Mouse (Mus musculus) stomach, embryonic 15.5 days (tissue): ENCODE data around the gene Cept1. TPM values are rescaled to one million over a fixed set of nuclear protein-coding genes. Genes with fewer than 3 reads are reported as not detected.

Experiments used
- ATAC-seq: fragments of 200-750 bp; cut with Nextera tagmentation; 2 replicates; pipeline ENCODE4 v1.8.0; 2017; ENCODE audit warnings: low read depth, moderate number of reproducible peaks, moderate TSS enrichment; ENCODE audit not compliant: insufficient read depth, low FRiP score
- H3K27ac ChIP-seq: fragments of 300-500 bp; sonication (generic); 2 replicates; pipeline ENCODE4 v1.5.1; 2015; ENCODE audit warnings: mild to moderate bottlenecking, inconsistent platforms
- H3K27me3 ChIP-seq: fragments of 300-500 bp; sonication (generic); replicated peaks from 2 replicates; pipeline ENCODE4 v1.6.1; 2015; ENCODE audit warnings: inconsistent platforms
- H3K36me3 ChIP-seq: fragments of 300-500 bp; sonication (generic); 2 replicates; pipeline ENCODE4 v1.6.1; 2015; ENCODE audit warnings: inconsistent platforms
- H3K4me1 ChIP-seq: fragments of 300-500 bp; sonication (generic); 2 replicates; pipeline ENCODE4 v1.6.1; 2015; ENCODE audit warnings: inconsistent platforms
- H3K4me2 ChIP-seq: fragments of 300-500 bp; sonication (generic); 2 replicates; pipeline ENCODE4 v1.6.1; 2015; ENCODE audit warnings: mild to moderate bottlenecking, inconsistent platforms
- H3K4me3 ChIP-seq: fragments of 300-500 bp; sonication (generic); replicated peaks from 2 replicates; pipeline ENCODE4 v1.5.1; 2015; ENCODE audit warnings: inconsistent platforms
- H3K9ac ChIP-seq: fragments of 300-500 bp; sonication (generic); 2 replicates; pipeline ENCODE4 v1.6.1; 2015; ENCODE audit warnings: inconsistent platforms
- H3K9me3 ChIP-seq: fragments of 300-500 bp; sonication (generic); 2 replicates; pipeline ENCODE4 v1.6.1; 2016; ENCODE audit warnings: inconsistent platforms
- WGBS: fragments of 180-500 bp; shearing (Covaris S2); methylation state at CpG from one replicate; pipeline ENCODE4 v1.1.7; 2015; 5-methylcytosine and 5-hydroxymethylcytosine counted together
- polyA plus RNA-seq: library from polyadenylated mRNA; unstranded; fragments of >200 nt; fragmentation: Nextera tagmentation; extraction: Ambion mirVana; gene quantifications from 2 replicates; pipeline ENCODE4 v1.2.1, GENCODE M21; 2015

Gene Cept1
- polyA plus RNA-seq, 1 experiment from 2014 or later = 60.8 TPM

DNA sequence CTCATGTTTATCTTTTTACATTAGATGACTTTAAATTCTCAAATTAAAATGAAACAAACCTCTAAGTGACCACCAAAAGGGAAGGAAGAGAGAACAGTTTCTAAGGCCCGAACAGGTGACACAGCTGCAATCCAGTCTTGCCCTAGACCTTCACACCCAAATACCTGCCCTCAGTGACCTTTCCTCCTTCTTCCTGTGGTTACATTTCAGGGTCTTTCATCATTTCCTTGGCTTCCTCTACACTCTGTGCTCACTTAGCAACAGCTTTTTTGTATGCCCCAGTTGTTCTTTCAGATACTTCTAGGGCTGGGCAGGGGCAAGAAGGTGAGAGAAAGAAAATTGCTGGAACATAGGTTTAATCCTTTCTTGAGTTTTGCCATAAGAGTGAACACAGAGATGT lies 82.9 kb downstream of the Cept1 start:
- Histone ChIP-seq H3K4me1 (no peaks in the 10 kb centered on the region), H3K9me3 (no peaks in the 10 kb centered on the region), H3K4me3 (no peak overlapping the region), H3K36me3 (no peaks in the 10 kb centered on the region), H3K27me3 (no peaks in the 10 kb centered on the region), H3K9ac (no peak overlapping the region), H3K4me2 (no peak overlapping the region), H3K27ac (no peak overlapping the region)
- WGBS = 78% methylated on average over 1 of the region's 1 CpGs
- no peak for ATAC-seq

DNA sequence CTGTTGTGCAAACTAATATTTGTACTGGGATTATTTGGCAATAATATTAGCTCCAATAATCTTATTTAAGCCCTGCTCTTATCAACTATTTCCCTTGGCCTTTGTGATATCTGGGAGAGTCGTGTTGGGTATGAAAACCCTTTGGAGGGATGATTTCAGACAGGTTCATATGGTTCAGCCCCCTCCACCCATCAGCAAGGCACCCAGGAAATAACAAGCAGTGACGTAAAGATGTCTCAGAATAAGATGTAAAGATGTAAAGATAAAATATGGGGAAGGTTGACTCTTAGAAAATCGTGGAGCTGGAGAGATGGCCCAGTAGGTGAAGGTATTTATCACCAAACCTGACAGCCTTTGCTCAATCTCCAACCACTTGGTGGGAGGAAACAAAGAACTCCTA lies 85.1 kb downstream of the Cept1 start:
- Histone ChIP-seq H3K36me3 (no peaks in the 10 kb centered on the region), H3K27me3 (no peaks in the 10 kb centered on the region), H3K4me3 (no peak overlapping the region), H3K9ac (no peak overlapping the region), H3K4me2 (no peak overlapping the region), H3K27ac (no peak overlapping the region), H3K4me1 (no peaks in the 10 kb centered on the region), H3K9me3 (no peaks in the 10 kb centered on the region)
- ATAC-seq = no peak
- WGBS = 51% methylated on average over 3 of the region's 3 CpGs

DNA sequence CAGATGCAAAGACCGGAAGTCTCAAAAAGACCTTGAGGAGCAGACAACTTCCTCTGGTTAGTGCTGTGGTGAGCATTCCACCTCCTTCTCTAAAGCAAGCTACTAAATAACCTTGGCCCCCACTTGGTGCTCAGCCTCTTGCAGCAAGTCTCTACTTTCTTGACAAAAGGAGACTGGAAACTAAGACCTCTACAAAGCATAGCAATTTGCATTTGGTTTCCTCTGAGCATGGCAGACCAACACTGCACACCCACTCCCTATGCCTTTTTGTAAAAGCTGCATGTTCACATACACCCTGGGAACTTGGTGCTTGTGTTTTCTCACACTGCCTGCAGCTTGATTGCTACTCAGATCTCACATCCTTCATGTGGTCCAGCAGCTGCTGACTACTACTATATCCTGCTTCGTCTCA lies 85.5 kb downstream of the Cept1 start:
- Histone ChIP-seq H3K9ac (no peak overlapping the region), H3K27me3 (no peaks in the 10 kb centered on the region), H3K4me1 (no peaks in the 10 kb centered on the region), H3K36me3 (no peaks in the 10 kb centered on the region), H3K9me3 (no peaks in the 10 kb centered on the region), H3K27ac (no peak overlapping the region), H3K4me3 (no peak overlapping the region), H3K4me2 (no peak overlapping the region)
- ATAC-seq = no peak
- WGBS = 66% methylated on average over 2 of the region's 2 CpGs

DNA sequence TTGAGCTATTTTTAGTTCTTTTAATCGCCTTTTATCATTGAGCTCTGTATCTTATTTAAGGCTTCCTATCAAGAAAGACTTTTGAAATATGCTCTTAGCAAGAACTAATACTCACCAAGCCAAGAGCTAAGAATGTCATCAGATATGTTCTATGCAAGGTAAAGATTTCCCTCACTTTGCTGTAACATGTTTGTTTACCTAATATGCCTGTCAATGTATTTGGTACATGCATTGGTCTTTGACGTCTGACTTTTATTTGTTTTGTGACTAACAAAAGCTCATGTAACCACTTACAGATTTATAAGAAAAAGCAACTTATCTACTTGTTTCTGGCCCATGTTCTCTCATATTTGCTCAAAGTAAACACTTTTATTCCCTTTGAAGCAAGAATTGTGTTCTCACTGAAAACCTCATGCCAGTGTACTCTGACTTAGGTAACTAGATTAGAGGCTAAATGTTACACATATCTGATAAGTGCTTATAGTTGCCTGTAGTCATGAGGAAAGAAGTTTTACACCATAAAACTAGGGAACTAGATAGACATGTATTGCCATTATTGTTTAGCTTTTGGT lies 90.2 kb downstream of the Cept1 start:
- Histone ChIP-seq H3K4me3 (no peak overlapping the region), H3K27me3 (no peaks in the 10 kb centered on the region), H3K27ac (no peak overlapping the region), H3K9ac (no peak overlapping the region), H3K9me3 (no peaks in the 10 kb centered on the region), H3K4me1 (no peaks in the 10 kb centered on the region), H3K4me2 (no peak overlapping the region), H3K36me3 (no peaks in the 10 kb centered on the region)
- peak; percentile 66 for ATAC-seq
- WGBS = 65% methylated on average over 2 of the region's 2 CpGs

DNA sequence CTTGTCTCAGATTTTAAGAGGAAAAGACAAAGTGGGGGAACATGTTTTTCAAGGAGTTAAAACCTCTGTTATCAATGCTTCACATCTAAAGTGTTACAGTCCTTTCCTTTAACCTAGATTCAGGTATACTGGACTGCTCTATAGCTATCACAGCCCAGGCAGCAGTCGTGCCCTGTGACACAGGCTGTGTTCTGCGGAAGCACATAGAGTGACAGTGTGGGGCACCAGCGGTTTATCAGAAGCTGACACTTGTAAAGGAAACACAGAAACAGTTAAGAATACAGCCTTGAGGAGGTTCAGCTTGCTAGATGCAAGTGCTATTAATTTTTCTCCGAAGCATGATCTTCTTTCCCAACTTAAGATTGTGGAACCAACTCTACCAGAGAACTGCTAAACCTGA lies 95.0 kb downstream of the Cept1 start:
- no peaks in the 10 kb centered on the region for H3K36me3 ChIP-seq
- WGBS = 71% methylated on average over 4 of the region's 4 CpGs

More for the DNA sequence above, 95.0 kb downstream of the Cept1 start:
- no peak overlapping the region for H3K9ac ChIP-seq
- no peaks in the 10 kb centered on the region for H3K4me1 ChIP-seq
- H3K9me3 ChIP-seq = no peaks in the 10 kb centered on the region
- no peak overlapping the region for H3K4me2 ChIP-seq
- no peak overlapping the region for H3K4me3 ChIP-seq
- H3K27me3 ChIP-seq = no peaks in the 10 kb centered on the region
- no peak overlapping the region for H3K27ac ChIP-seq
- ATAC-seq = no peak

Other genes with a start within 250 kb of the Cept1 start
- gene Chil6, start 141.6 kb downstream of the Cept1 start, polyA plus RNA-seq = not detected in 2 replicates
- 20.2 and 20.4 TPM in 2 replicates for gene Dennd2d, start 65.4 kb downstream of the Cept1 start, polyA plus RNA-seq
- 70.3 and 82.3 TPM in 2 replicates for gene Dram2, start within 50 bp of the Cept1 start, polyA plus RNA-seq
- gene Lrif1, start 137.2 kb upstream of the Cept1 start, polyA plus RNA-seq = 15.6 and 16.0 TPM in 2 replicates
- gene Cd53, start 242.3 kb upstream of the Cept1 start, polyA plus RNA-seq = 12.7 and 14.9 TPM in 2 replicates